Mouse (Mus musculus): ENCODE data around the gene Tmem178b. TPM values are rescaled to one million over a fixed set of nuclear protein-coding genes. Genes with fewer than 3 reads are reported as not detected.

The Tmem178b gene
- total RNA-seq, 4 experiments from 2014 or later: 156 to 182 (median 174) TPM

DNA sequence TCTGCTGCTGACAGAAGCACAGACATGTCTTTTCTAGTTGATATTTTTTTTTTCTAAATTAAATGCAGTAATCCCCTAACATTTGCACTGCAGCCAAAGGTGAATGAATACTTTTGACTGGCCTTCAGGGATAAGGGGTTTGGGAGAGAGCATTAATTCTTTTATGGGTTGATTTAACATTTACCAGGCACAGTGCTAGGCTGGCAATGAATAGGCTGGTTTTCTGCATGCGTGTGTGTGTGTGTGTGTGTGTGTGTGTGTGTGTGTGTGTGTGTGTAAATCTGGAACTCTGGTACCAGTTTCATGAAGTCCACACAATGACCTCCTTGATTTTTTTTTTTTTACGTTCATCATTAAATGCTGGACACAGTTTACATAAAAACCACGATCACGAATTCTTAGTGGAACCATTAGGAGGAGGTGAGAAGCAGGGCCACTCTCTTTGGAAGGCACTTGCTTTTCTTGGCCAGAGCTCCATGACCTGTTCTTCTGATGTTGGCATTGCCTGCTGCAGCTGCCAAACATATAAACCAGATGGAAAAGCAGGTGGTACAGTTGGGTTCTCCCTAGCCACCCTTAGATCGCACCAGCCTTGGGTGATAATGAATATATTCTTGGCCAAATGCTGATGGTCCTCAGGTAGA, 203.7 kb downstream of the Tmem178b start:
- no peak for DNase-seq (ENCODE audit: low spot score in 2 of 2)

GRCm38 (mm10) chr6:40078353-40078752, 205.3 kb downstream of the Tmem178b start:
- DNase-seq (ENCODE audit: low spot score in 2 of 2): no peak

DNA sequence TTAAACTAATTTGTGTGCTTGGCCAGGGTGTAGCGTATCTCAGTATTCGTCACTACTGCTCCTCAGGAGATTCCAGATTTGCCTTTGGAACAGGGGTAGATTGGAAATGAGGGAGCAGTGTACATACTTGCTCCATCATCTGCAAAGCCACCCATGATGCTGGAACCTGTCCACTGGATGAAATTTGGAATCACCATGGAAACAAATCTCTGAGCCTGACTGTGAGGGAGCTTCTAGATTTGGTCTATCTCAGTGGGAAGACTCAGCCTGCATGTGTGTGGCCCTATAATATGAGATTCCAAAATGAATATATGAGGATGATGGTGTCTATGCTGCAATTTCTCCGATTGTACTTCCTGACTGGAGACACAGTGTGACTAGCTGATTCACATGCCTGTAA, 210.7 kb downstream of the Tmem178b start:
- no peak for DNase-seq (ENCODE audit: low spot score in 2 of 2)

GRCm38 (mm10) chr6:40091250-40091651, 218.2 kb downstream of the Tmem178b start:
- DNase-seq (ENCODE audit: low spot score in 2 of 2): no peak

GRCm38 (mm10) chr6:40098498-40098897, 225.4 kb downstream of the Tmem178b start:
- DNase-seq (ENCODE audit: low spot score in 2 of 2): no peak

DNA sequence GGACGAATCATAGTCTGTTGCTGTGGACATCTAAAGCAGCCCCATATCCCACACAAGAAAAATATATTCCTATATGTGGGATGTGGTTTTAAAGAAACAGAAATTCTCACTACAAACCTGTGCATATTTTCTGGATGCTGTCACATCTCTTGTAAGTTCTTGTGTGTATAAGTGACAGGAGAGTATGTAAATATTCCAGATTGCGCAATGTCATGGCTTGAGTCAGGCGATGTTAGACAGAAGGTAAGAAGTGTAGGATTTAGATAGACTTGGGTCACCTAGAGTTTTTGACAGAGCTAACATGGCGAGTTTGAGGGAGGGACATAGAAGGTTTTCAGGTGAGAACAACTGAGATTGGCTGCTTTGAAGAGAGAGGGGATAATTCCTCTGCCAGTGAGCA, 228.7 kb downstream of the Tmem178b start:
- DNase-seq (ENCODE audit: low spot score in 2 of 2): no peak

DNA sequence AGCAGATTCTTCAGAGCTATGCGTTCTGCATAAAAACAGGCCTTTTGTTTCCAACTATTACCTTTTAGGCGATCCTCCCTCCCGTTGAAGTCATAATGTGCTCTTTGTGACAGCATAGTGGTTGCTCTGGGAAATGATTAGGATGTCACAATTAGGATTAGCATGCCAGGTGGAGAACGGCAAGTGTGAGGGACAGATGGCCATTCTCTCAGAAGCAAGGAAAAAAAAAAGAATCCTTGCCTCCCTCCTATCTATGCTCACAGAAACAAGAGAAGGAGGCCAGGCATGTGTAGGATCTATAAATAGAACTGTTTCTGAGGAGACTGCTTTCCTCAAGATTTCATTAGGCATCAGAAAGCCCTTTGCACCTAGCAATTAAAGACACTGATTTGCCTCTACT, 229.8 kb downstream of the Tmem178b start:
- DNase-seq (ENCODE audit: low spot score in 2 of 2): no peak

GRCm38 (mm10) chr6:40110029-40110428, 237.0 kb downstream of the Tmem178b start:
- no peak for DNase-seq (ENCODE audit: low spot score in 2 of 2)

- no peak for DNase-seq (ENCODE audit: low spot score in 2 of 2)
Observed at GRCm38 (mm10) chr6:40110729-40111128, 237.7 kb downstream of the Tmem178b start.

DNA sequence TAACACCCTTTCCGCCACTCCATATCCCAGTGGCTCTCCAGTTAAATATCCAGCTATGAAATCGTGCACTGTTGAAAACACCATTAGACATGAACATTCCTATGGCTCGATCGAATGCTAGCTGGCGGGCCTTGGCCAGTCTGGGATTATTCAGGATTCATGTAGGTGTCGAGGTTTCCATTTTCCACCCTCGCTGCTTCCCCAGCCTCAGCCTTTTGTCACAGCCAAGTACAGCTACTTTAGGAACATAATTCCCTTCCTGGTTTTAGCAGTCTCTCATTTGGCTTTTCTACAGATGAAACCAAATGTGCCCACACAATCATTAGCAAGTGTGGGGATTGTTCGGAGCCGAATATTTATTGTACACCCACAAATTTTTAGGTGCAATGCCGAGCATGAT, 239.4 kb downstream of the Tmem178b start:
- peak; percentile 48 to 68 for DNase-seq (ENCODE audit: low spot score in 2 of 2)

- no peak for DNase-seq (ENCODE audit: low spot score in 2 of 2)
Observed at GRCm38 (mm10) chr6:40116225-40116624, 243.2 kb downstream of the Tmem178b start.

GRCm38 (mm10) chr6:40120176-40120575, 247.1 kb downstream of the Tmem178b start:
- no peak for DNase-seq (ENCODE audit: low spot score in 2 of 2)

DNA sequence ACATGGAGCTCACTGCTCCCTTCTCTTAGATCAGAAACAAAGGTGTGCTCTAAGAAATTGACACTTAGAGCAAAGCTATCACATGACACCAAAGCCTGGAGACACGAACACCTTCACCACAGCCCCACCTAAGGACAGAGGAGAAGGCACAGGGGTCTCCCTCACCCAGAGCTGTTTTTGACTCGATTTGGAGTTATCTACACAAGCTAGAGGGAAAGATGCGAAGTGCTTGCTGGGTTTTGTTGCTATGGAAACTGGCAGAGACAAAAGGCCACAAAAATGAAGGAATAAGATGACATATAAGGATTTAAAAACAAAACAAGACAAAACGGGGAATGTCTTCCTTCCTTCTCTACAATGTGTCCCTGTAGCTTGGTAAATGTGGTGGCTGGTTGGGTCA, 248.4 kb downstream of the Tmem178b start:
- DNase-seq (ENCODE audit: low spot score in 2 of 2): no peak

DNA sequence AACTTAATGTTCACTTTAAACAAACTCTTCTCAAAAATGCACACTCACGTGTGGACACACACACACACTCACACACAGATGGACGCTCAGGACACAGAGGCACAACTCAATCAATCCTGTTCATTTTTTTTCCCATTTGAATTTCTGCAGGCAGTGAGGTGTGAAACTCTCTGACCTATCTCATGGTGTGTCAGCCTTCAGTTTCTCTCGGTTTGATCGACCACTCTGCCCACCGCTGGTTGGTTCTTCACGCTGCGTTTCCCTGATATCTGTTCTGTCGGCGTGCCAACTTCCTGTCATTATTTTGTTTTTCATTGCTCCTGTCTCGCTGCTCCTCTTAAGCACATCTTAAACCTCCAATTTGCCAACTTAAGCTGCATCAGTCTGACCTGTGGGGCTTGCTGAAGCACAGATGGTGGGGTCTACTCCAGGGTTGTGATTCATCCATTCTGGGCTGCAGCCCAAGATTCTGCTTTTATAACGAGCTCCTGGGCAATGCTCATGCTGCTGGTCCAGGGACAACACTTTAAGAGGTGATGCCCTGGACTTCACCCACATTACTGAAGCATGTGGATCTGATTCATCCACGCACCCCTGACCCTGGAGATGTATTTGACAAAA, 250.1 kb downstream of the Tmem178b start:
- peak in 1 of 2 experiments; percentile 38 for DNase-seq (ENCODE audit: low spot score in 2 of 2)

DNA sequence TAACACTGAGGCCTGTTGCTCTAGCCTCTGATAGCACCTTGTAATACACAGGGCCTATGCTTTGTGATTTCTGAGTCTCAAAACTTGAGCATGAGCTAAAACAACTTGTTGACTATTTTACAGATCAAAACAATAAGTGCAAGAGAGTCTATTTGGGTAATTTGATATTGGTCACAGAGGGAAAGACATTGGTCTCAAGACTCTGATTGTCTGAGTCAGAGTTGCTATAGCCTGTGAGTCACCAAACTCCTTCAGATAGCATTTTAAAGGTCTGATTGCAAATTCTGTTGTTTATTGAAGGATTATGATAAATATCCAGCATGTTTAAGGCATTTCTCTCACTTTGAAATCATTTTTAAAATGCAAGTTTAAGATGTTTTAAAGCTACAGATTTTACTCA, 250.9 kb downstream of the Tmem178b start:
- DNase-seq (ENCODE audit: low spot score in 2 of 2): no peak

DNA sequence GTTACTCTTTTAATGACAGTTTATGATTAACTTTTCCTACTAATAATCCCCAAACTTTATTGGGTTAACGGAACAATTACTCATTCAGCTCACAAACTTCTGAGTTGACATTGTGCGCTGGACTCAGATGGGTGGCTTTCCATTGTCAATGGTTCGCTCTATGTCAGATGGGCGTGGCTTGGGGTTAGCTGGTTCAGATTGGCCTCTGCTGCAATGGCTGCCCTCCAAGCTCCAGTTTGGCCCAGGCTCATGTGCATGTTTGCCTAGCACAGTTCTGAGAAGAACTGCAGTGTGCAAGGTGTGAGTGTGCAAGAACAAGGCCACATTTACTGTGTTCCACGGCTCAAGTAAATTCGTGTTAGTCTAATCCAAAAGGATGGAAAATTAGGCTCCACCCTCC, 255.6 kb downstream of the Tmem178b start:
- peak in 1 of 2 experiments; percentile 50 for DNase-seq (ENCODE audit: low spot score in 2 of 2)

DNA sequence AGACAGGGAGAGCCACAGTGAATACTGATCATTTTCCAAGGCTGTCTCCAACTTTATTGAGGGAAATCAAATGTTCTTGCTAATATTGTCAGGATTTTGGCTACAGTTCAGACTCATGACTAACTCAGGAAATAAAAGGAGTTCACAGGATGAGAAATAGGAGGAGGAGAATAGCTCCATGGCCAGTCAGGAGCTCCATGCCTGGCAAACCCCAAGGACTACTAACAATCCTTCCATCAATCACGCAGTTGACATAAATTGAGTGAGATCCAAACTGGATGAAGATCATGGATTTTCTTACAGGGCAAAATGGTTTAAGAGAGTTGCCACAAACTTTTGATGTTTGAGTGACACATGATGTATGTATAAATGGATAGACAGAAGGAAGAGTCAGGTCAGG, 258.9 kb downstream of the Tmem178b start:
- DNase-seq (ENCODE audit: low spot score in 2 of 2): no peak

GRCm38 (mm10) chr6:40133436-40133835, 260.4 kb downstream of the Tmem178b start:
- no peak for DNase-seq (ENCODE audit: low spot score in 2 of 2)

DNA sequence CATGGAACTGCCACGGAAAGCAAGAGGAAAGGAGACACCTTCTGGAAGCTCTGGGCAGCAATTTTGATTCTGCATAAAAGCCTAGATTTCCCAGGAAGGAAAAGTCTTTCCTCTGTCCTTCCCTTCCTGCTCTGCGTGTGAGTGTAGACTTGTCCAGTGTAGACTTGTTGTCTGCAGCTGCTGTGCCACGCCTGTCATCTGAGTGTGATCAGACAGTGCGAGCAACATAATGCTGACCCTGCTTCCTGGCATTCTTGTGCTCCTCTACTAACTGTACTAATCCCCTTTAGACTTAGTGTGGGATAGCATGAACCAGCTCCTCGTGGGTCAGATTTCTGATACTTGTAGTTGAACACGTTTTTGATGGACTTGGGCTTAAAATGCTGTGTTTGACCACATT, 262.6 kb downstream of the Tmem178b start:
- no peak for DNase-seq (ENCODE audit: low spot score in 2 of 2)

DNA sequence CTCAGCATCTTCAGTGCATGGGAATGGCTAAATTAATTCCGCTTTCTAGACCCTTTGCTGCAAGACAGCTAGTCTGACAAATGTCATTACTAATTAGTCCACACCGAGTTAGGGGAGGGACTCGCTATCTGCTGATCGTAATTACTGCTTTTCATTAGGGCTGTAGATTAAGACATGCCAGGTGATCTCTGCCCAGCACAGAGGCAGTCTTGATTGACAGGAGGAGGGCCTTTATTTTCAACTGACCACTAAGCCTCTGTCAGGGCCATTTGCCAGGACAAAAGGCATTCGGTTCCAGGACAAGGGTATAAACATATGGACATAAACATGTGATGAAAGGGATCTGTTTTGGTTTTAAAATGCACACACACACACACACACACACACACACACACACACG, 264.3 kb downstream of the Tmem178b start:
- no peak for DNase-seq (ENCODE audit: low spot score in 2 of 2)

GRCm38 (mm10) chr6:40137831-40138520, 264.9 kb downstream of the Tmem178b start:
- DNase-seq (ENCODE audit: low spot score in 2 of 2): no peak

DNA sequence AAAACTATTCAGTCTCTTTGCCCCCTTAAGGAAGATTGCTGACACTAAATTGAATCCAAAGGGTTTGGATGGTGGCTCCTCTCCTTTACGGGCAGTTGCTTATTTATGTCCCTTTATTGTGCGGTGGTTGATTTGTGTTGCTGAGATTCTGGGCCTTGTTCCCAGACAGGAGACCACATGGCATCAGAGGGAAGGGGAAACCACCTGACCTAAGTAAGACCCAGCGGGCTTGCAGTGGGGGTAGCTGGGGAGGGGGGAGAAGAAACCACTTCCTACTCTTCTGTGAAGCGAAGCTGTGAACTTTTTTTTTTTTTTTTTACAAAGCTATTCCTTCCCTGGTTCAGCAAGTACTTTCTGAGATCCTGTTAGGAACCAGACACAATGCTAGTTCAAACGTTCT, 269.5 kb downstream of the Tmem178b start:
- DNase-seq (ENCODE audit: low spot score in 2 of 2): no peak

GRCm38 (mm10) chr6:40144371-40144770, 271.3 kb downstream of the Tmem178b start:
- no peak for DNase-seq (ENCODE audit: low spot score in 2 of 2)
